Mouse (Mus musculus): Measurements from ENCODE around the gene Fezf1.

- TF ChIP-seq CTCF (conservative IDR thresholded peaks at IDR 0.05; ENCODE audit: low read length) (no peak), POU5F1 (IDR thresholded peaks at IDR 0.05; ENCODE audit: borderline replicate concordance, low read length) (no peak), NANOG (IDR thresholded peaks at IDR 0.05; ENCODE audit: borderline replicate concordance, low read length) (no peak)
Measured at GRCm38 (mm10) chr6:23202630-23203029, 45.5 kb downstream of the Fezf1 start.
